Mouse (Mus musculus) bone marrow macrophage, adult 2 months (primary cell): ENCODE data around the gene Wbp1. TPM values are rescaled to one million over a fixed set of nuclear protein-coding genes. Genes with fewer than 3 reads are reported as not detected.

Experiments used
- H3K27ac ChIP-seq: 2 replicates; pipeline ENCODE4 v1.5.1; 2012; ENCODE audit warnings: low read depth, low read length; ENCODE audit not compliant: insufficient read depth
- H3K4me1 ChIP-seq: 2 replicates; pipeline ENCODE4 v1.6.1; 2012; ENCODE audit warnings: low read length; ENCODE audit not compliant: control insufficient read depth, insufficient read depth
- H3K4me3 ChIP-seq: 2 replicates; pipeline ENCODE4 v1.5.1; 2012; ENCODE audit warnings: mild to moderate bottlenecking, low read length, moderate library complexity; ENCODE audit not compliant: insufficient read depth
- CTCF ChIP-seq: IDR thresholded peaks from 2 replicates; pipeline ENCODE4 v1.5.1; 2012; ENCODE audit warnings: low read depth, mild to moderate bottlenecking, low read length, moderate library complexity
- POLR2A ChIP-seq: IDR thresholded peaks from 2 replicates; pipeline ENCODE4 v1.6.1; 2012; ENCODE audit warnings: mild to moderate bottlenecking, low read depth, low read length, borderline replicate concordance
- polyA plus RNA-seq: library from polyadenylated mRNA; stranded (reverse); fragments of >200 nt; gene quantifications from 2 replicates; pipeline ENCODE4 v1.2.4, GENCODE M21; 2012; ENCODE audit not compliant: missing spikeins, insufficient read depth, insufficient read length

The Wbp1 gene
- polyA plus RNA-seq, 1 experiment: 27.1 TPM

DNA sequence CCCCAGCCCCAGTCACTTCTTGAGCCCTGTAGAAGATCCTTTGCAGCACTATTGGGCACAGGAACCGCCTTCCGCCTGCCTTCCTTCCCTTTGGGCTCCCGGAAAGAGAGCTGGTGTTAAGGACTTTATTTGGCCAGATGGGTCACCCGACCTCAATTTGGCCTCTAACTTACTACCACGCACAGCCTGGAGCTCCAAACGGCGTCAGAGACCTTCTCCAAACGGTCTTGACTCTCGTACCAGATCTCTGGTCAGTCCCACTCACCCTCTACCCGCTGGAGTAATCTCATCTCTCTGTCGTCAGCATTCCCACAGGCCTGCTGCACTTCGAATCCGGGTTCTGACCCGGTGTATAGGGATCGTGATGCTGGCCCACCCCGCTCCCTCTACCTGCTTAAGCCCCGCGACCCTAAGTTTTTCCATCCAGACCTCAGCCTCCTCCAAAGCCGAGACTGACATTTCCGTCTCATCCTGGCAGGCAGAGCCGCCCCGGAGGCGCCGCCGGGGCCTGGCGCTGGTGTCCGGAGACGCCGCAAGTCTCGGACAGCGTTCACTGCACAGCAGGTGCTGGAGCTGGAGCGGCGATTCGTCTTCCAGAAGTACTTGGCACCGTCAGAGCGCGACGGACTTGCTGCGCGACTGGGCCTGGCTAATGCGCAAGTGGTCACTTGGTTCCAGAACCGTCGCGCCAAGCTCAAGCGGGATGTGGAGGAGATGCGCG, 34.0 kb downstream of the Wbp1 start:
- H3K4me1 ChIP-seq: peaks cover 6% of the 10 kb centered on the region; the same call in 1 of the 2 replicates
- TF ChIP-seq CTCF (no peak), POLR2A (no peak)
- H3K27ac ChIP-seq: no peak overlapping the region
- H3K4me3 ChIP-seq: 0 out of 2 replicates have a peak overlapping the region, but pooled peaks have one; percentile 11

DNA sequence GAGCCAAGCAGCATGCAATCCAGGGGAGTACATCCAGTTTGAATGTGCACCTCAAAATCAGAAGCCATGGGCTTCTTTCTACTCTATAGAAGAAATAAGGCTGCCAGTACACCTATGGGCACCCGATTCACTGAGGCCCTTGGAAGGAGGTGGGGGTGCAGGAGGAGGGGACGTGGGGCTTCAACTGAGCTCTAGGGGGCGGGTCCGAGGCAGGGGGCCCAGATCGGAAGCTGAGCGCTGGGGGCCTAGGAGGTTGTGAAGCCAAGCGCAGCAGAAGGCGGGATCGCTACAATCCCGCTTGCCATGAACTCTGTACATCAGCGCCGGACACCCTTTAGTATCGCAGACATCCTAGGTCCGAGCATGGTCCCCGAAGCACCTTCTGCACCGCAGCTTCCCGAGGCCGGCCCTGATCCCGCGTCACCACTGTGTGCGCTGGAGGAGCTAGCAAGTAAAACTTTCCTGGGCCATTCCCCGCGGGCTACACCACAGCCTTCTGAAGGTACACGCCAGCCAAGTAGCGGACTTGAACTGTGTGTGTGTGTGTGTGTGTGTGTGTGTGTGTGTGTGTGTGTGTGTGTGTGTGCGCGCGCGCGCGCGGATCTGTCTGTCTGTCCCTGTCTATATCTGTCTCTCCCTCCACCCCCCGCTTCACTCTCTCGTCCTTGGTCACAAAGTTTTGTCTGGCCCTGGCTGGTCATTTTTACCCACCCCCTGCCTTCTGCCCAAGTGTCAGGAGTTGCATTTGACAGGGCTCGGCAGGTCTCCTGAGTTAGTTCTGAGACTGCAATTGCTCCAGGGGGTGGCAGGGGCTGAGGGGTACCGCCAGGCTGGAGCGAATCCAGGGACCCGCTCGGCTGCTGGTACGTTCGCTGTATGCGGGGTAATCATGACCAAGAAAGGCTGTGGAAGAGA, 35.0 kb downstream of the Wbp1 start, which contains the start of gene Lbx2:
Lbx2 (plus strand) TSS at position 247 of the 915 bp plus-strand sequence.
- no peak for TF ChIP-seq POLR2A
- TF ChIP-seq CTCF: no peak
- no peak within 1 kb of the TSS for H3K27ac ChIP-seq
- H3K4me3 ChIP-seq: peak within 1 kb of the TSS; percentile 53

GRCm38 (mm10) chr6:83084477-83084876, 36.9 kb downstream of the Wbp1 start:
- no peak overlapping the region for H3K4me3 ChIP-seq
- peaks cover 2% of the 10 kb centered on the region; the same call in 1 of the 2 replicates for H3K4me1 ChIP-seq
- H3K27ac ChIP-seq: no peak overlapping the region
- no peak for TF ChIP-seq POLR2A
- no peak for TF ChIP-seq CTCF

More for the DNA sequence above, 35.0 kb downstream of the Wbp1 start, which contains the start of gene Lbx2:
- H3K4me1 ChIP-seq: peaks cover 2% of the 10 kb centered on the region; the same call in 1 of the 2 replicates

- Histone ChIP-seq H3K4me3 (no peak overlapping the region), H3K27ac (no peak overlapping the region), H3K4me1 (peaks cover 6% of the 10 kb centered on the region; the same call in 1 of the 2 replicates)
- no peak for TF ChIP-seq CTCF
- no peak for TF ChIP-seq POLR2A
Observed at GRCm38 (mm10) chr6:83083497-83083896, 37.9 kb downstream of the Wbp1 start.

DNA sequence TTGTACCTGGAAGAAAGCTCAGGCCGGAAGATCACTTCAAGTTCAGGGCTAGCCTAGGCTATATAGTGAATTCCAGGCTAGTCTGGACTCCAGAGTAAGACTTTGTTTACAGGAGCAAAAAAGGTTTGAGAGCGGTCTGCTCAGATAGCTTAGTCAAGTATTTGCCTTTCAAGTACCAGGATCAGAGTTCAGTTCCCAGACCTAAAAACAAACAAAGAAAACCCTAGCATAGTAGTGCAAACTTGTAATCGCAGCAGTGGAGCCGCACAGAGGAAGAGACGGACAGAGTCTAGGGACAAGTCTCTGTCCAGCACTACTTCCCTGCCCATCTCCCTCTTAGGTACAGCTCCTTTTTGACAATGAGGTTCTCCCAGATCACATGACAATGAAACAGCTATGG, 41.1 kb downstream of the Wbp1 start:
- no peak overlapping the region for H3K4me3 ChIP-seq
- no peak for TF ChIP-seq CTCF
- H3K4me1 ChIP-seq: peaks cover 6% of the 10 kb centered on the region; the same call in 1 of the 2 replicates
- H3K27ac ChIP-seq: no peak overlapping the region

DNA sequence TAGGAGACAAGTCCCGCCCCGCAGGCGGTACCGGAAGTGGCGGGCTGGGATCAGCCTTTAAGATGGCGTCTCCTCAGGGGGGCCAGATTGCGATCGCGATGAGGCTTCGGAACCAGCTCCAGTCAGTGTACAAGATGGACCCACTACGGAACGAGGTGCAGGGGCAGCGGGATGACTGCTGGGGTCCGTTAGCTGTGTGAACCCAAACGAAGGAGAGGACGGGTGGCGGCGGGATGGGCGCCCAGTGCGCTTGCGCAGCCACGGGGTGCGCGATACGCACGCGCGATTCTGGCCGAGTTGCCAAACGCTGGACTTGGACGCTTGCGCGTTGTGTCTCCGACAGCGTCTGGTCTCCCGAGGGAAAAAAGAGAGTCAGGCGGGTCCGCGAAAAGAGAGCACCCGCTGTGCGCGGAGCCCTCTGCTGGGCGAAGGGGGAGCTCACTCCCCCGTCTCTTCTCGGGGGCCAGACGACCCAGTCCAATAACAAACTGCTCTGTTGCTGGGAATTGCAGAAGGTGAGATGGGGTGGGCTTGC, 43.0 kb downstream of the Wbp1 start:
- TF ChIP-seq POLR2A (no peak), CTCF (0 out of 2 replicates have a peak, but pooled peaks have one; percentile 33)
- Histone ChIP-seq H3K4me3 (peak overlapping the region; percentile 69), H3K4me1 (peaks cover 6% of the 10 kb centered on the region; the same call in 1 of the 2 replicates), H3K27ac (peak overlapping the region; percentile 65)

- H3K4me1 ChIP-seq: peaks cover 6% of the 10 kb centered on the region; the same call in 1 of the 2 replicates
- TF ChIP-seq CTCF (no peak), POLR2A (no peak)
- H3K4me3 ChIP-seq: peak within 1 kb of the TSS; percentile 69
- peak within 1 kb of the TSS; percentile 65 for H3K27ac ChIP-seq
Observed at GRCm38 (mm10) chr6:83077630-83078323, 43.6 kb downstream of the Wbp1 start, which contains the start of gene Pcgf1. Gene Pcgf1, plus strand, starts transcription at chr6:83077869.

- Histone ChIP-seq H3K4me1 (peaks cover 9% of the 10 kb centered on the region), H3K27ac (no peak overlapping the region), H3K4me3 (no peak overlapping the region)
- no peak for TF ChIP-seq POLR2A
- no peak for TF ChIP-seq CTCF
Observed at GRCm38 (mm10) chr6:83074979-83075378, 46.4 kb downstream of the Wbp1 start.

GRCm38 (mm10) chr6:83071220-83071619, 50.1 kb downstream of the Wbp1 start:
- peak overlapping the region; percentile 27; the same call in 1 of the 2 replicates for H3K4me3 ChIP-seq
- TF ChIP-seq CTCF (no peak), POLR2A (no peak)
- no peak overlapping the region for H3K27ac ChIP-seq
- peaks cover 3% of the 10 kb centered on the region; the same call in 1 of the 2 replicates for H3K4me1 ChIP-seq
